Mouse (Mus musculus): ENCODE measurements around the gene Cbfa2t3.

The Cbfa2t3 gene

DNA sequence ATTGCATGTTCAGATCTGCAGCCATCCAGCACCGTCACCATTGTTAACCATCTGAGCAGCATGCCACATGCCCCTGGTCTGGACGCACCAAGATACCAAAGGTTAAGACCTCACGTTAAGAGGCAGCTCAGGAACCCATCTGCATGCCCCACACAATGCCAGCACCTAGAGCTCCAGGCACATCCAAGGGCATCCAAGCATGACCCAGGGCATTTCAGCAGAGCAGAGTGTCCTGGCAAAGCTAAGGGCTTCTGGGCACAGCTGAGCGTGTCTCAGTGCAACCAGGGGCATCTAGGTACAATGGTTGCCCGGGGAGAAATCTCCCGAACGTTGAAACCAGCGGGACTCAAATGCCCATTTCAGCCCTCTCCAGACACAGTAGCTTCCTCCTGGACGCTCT, 98.2 kb downstream of the Cbfa2t3 start:
- DNase-seq, result no peak

DNA sequence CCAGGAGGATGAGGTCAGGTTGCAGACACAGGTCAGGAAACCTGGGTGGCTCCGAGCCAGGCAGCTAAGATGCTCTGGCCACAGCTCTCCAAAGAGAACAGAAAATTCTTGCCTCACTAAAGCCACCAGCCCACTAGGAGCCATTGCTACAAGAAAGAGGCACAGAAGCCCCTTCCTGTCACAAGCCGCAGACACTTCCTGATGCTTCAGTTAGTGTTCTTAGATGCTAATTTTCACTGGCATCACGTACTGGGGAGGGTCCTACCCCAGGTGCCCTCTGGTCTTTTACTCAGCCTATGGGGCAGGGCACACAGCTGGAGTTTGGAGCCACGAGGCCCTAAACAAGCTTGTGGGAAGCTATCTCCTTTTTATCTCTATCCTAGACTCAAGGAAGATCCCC, 102.9 kb downstream of the Cbfa2t3 start:
- no peak for DNase-seq

DNA sequence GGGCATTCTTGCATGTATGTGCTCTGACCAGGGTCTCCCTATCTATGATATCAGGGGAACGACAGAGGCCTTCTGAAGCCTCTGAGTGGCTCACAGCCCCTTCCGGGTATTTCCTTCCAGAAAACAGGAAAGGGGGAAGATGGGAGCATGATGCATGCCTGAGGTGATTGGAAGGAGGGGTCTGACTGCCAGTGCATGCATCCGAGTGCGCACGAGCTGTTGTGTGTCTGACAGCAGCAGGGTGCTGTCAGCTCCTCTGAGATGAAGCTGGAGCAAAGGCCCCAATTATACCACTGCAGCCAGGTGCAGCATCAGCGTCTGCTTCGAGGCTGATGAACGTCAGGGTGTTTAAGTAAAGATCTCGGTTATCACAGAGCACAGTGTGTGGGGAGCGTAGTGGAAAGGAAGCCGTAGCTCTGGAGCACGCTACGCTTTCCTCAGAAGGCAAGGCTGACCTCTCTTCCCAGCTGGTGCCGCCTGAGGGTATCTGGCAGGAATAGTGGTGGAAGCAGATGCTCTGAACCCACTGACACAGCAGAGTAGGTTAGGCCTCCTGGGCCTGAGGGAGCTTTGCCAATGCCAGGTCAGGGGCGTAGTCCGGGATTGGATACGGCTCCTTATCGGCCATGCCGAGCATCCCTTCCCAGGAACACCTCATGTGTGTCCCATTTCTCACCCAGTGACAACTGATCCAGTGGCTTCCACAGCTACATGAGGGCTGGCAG, 105.0 kb downstream of the Cbfa2t3 start:
- peak in 1 of 2 experiments; percentile 40 for DNase-seq

DNA sequence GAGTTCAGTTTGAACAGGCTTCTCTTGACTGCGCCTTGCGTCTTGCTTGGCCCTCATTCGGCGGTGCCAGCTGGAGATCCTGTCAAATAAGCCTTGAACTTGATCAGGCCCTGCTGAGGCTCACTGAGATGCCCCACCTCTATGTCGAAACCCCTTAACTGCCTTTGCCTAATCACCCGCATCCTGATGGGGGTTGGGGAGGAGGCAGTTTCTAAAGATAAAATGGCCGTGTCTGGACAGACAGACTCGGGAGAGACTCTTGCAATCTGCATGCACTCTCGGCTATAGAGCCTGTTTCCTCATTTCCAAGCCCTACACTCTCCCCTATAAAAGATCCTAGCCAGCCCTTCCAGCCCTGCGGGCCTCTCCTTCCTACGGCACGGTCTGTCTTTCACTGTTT, 105.7 kb downstream of the Cbfa2t3 start:
- no peak for DNase-seq

DNA sequence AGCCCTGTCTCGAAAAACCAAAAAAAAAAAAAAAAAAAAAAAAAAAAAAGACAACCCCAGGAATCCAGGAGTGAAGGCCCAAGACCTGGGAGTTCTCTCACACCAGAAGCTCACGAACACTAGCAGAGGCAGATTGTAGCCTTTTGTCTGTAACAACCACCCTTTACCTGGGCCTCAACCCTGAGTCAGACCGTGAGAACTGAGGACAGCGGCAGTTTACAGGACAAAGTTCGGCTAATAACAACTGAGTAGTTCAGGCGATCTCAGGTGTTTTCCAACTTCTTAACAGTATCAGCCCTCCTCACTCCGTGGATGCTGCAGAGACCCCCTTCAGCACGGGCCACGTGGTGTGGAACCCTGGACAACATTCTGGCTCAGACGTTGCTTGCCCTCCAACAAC, 112.2 kb downstream of the Cbfa2t3 start:
- no peak for DNase-seq

DNA sequence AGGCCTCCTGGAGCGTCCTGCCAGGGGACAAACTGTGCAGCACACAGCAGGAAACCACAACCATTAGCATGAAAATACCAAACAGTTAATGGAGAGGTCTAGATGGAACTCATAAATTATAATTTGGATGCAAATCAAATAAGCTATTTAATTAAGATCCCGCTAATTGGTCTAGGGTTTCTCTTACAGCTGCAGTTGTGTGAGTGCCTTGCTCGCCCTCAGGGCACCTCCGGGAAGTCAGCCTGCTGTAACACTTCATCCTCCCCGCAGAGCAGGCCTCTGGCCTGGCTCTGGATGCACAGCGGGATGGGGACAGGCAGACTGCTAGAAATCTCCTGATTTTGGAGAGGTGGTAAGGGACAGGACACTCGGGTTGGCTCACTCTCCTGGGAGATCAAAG, 112.7 kb downstream of the Cbfa2t3 start:
- DNase-seq, result no peak

DNA sequence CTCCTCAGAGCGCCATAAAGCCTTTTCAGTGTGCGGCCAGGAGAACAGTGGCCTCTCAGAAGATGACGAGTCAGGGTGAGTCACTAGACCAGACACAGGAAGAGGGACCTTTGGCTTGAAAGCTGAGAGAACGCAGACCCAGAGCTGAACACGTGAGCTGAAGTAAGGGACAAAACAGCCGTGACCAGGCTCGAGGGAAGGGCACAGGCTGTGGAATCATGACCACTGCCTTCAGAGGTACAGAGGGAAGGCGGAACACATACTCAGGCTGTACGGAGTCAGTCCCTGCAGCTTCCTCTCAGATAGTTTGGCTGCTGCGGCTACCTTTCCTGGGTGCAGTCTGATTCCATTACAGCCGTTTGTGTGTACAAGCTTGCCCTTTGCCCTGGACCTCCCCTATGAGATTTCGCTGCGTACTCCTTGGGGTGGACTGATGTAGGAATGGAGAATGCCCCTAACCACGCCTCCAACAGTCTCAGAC, 113.5 kb downstream of the Cbfa2t3 start:
- no peak for DNase-seq

DNA sequence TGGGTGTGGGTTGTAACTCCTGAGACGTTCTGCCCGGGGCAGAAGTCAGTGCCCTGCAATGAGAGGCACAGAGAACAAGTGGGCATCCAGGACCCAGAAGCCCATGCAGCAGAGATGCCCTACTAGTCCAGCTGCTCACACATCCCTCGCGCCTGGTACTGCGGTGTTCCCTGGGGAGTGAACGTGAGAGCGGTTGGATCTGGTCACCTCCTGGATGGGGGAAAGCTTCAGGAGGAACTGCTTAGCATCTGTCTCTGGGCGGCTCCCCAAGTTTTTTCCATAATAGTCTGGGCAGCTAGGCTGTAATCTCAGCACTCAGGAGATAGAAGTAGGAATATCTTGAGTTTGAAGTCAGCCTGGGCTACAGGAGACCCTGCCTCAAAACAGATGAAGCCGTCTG, 113.9 kb downstream of the Cbfa2t3 start:
- DNase-seq, result no peak

DNA sequence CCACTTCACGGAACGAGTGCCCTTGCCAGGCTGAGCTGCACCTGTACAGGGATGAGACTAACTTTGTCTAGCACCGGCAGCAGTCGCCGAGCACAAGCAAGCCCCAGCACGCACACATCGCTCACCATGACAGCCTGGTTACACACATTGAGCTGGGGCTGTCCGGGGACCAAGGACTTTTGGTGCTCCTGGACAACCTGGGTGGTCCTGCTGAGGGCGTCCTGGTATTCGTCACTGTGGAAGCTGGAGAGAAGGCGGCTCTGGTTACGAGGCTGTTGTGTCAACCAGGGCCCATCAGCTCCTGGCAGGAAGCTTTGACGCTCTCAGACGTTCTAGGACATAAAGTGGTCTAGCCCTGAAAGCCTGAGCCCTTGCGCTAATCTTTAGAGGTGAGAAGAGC, 118.0 kb downstream of the Cbfa2t3 start:
- DNase-seq, result no peak

DNA sequence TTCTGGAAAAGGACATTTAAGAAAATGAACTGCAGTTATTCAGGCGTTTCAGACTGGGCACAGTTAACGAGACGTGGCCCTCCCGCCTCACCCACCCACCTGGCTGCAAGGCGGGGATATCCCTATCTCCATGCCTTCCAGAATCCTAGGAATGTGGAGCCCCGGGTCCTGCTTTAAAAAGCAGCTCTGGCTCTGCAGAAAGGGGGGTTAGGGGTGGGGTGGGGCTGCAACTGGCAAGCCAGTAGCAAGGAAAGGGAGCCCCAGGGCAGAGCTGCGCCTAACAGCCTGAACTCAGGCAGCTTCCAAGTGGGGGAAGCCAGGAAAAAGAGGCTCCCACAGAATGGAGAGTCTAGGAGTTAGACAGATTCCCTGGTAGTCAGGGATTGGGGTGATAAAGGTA, 119.7 kb downstream of the Cbfa2t3 start:
- no peak for DNase-seq

DNA sequence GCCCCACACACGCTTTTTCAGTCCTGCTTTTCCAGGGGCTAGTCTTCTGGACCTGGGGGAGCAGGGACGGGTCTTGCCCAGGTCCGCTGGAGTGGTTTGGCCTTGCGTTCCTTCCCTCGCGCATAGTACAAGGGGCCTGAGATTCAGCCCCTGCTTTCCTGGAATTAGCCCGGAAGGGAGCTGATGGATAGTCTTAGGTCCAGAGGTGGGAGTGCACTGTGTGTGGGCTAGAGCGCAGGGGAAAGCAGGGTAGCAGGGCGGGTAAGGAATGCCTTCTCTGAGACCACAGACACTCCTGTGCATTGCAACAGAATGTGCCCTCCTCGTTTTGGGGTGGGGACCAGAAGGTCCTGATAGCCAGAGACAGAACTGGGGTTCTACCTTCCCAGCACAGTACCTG, 121.8 kb downstream of the Cbfa2t3 start:
- no peak for DNase-seq

DNA sequence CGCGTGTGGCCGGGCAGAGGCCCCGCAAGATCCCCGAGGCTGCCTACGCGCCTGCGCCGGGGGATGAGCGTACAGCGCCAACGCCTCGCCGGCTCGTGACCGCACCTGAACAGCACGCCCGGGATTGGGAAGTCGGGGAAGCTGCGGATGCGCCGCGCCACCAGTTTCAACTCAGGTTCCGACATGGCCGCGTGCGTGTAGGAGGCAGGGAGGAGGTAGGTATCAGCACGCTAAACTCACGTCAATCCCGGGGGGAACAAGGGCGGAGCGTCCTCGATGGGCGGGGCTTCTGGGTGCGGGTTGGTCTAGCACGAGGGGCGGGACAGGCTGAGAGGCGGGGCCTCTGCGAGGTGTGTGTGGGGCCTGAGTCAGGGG, 122.3 kb downstream of the Cbfa2t3 start, which contains the start of gene Aprt:
Gene Aprt (minus strand): TSS at position 262 of the 375 bp plus-strand sequence.
- DNase-seq, result peak; percentile 94 to 95

DNA sequence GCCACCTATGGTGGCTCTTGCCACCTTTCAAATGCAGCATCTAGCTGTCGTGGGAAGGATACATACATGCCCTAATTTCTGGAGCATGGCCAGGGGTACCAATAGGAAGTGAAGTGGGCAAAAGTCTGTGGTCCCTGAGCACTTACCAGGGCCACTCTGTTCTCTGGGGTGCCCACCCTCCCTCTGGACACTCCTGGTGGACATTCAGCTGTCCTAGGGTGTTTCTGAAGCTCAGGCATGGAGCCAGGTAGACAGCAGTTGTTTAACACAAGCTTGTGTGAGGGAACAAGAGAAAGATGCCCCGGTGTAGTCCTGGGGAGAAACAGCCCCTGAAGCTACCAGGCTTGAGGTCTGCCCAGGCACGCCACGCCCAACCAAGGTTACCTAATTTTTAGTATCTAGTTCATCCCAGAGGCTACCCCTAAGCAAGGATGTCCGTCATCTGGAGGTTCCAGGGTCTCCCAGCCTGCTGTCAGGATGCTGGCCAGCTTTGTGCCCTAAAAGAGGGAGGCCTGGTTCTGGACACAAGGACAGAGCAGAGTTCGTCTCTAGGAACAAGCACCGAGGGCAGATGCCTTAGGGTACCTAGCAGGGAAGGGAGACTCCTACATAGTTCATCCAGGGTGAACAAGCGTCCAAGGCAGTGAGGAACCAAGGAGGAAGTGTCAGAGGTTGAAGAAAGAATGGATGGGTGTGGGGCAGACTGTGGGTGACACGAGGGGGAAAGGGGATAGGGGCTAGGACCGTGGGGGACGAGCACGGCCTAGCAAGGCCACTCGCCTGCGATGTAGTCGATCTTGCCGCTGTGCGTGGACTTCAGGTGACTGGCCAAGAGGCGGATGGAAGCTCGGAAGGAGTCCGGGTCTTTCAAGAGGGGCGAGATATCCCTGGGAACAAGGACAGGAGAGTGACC, 122.9 kb downstream of the Cbfa2t3 start:
- peak in 1 of 2 experiments; percentile 33 for DNase-seq

DNA sequence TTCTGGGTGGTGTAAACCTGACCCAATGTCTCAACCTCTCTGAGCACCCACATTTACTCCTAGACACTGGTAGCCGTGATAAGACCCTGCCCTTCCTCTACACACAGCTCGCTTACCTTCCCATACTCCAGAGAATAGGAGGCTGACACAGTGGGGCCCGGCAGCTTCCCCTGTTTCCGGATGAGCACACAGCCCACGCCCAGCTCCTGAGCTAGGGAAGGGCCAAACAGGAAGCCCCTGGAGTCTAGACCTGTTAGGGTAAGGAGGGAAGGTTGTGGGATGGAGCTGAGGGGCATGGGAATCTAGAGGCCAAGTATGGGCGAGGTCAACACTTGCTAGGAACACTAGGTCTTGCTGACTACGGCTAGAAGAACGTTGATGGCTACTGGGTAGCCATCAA, 123.6 kb downstream of the Cbfa2t3 start:
- DNase-seq, result no peak

Measured in cerebellum, postnatal 36 days (tissue).